Mouse (Mus musculus): ENCODE measurements around the gene Ercc5. TPM values are rescaled to one million over a fixed set of nuclear protein-coding genes. Genes with fewer than 3 reads are reported as not detected.

Gene Ercc5
- polyA plus RNA-seq, 2 experiments = 4.7 to 5.4 TPM

GRCm38 (mm10) chr1:44167859-44168383, 20.4 kb downstream of the Ercc5 start:
- DNase-seq (ENCODE audit: low read depth in 3 of 3, low spot score in 3 of 3) (no peak), ATAC-seq (ENCODE audit: insufficient read depth) (no peak)
- peaks cover 15% of the 10 kb centered on the region for H3K36me3 ChIP-seq (replicated peaks; ENCODE audit: control insufficient read depth, insufficient read depth, low read depth)
- H3K4me1 ChIP-seq (replicated peaks; ENCODE audit: control insufficient read depth in 2 of 2, insufficient read depth in 2 of 2, low read length in 1 of 2) = no peaks in the 10 kb centered on the region
- no peaks in the 10 kb centered on the region for H3K9me3 ChIP-seq (ENCODE audit: control insufficient read depth, low read length)
- 77% methylated on average over 3 of the region's 3 CpGs for WGBS (ENCODE audit: insufficient replicate concordance)
- no peak overlapping the region for H3K9ac ChIP-seq (replicated peaks)
- no peaks in the 10 kb centered on the region for H3K27me3 ChIP-seq (ENCODE audit: control insufficient read depth, insufficient read depth, low read length)
- TF ChIP-seq EP300 (IDR thresholded peaks at IDR 0.05; ENCODE audit: low read depth) = no peak
- TF ChIP-seq CTCF (IDR thresholded peaks at IDR 0.05; ENCODE audit: low read depth) = peak; percentile 38; the same call in 1 of the 2 replicates
- no peak overlapping the region for H3K4me3 ChIP-seq (ENCODE audit: insufficient read depth in 1 of 2, low read depth in 2 of 2, low read length in 2 of 2)
- H3K4me2 ChIP-seq (ENCODE audit: low read depth) = no peak overlapping the region
- no peak overlapping the region for H3K27ac ChIP-seq

- WGBS (ENCODE audit: insufficient replicate concordance) = 78% methylated on average over 4 of the region's 4 CpGs
- no peak overlapping the region for H3K4me3 ChIP-seq (ENCODE audit: insufficient read depth in 1 of 2, low read depth in 2 of 2, low read length in 2 of 2)
- no peaks in the 10 kb centered on the region for H3K4me1 ChIP-seq (replicated peaks; ENCODE audit: control insufficient read depth in 2 of 2, insufficient read depth in 2 of 2, low read length in 1 of 2)
- no peak for ATAC-seq (ENCODE audit: insufficient read depth)
- no peak for DNase-seq (ENCODE audit: low read depth in 3 of 3, low spot score in 3 of 3)
- TF ChIP-seq EP300 (IDR thresholded peaks at IDR 0.05; ENCODE audit: low read depth) (no peak), CTCF (IDR thresholded peaks at IDR 0.05; ENCODE audit: low read depth) (no peak)
- H3K27me3 ChIP-seq (ENCODE audit: control insufficient read depth, insufficient read depth, low read length) = no peaks in the 10 kb centered on the region
- no peak overlapping the region for H3K4me2 ChIP-seq (ENCODE audit: low read depth)
- peaks cover 7% of the 10 kb centered on the region for H3K36me3 ChIP-seq (replicated peaks; ENCODE audit: control insufficient read depth, insufficient read depth, low read depth)
- no peak overlapping the region for H3K9ac ChIP-seq (replicated peaks)
- H3K27ac ChIP-seq = no peak overlapping the region
- no peaks in the 10 kb centered on the region for H3K9me3 ChIP-seq (ENCODE audit: control insufficient read depth, low read length)
Observed at GRCm38 (mm10) chr1:44172656-44173055, 25.1 kb downstream of the Ercc5 start.

- DNase-seq (ENCODE audit: low read depth in 3 of 3, low spot score in 3 of 3) = no peak
- H3K4me3 ChIP-seq (ENCODE audit: insufficient read depth in 1 of 2, low read depth in 2 of 2, low read length in 2 of 2) = no peak overlapping the region
- WGBS (ENCODE audit: insufficient replicate concordance) = 79% methylated on average over 8 of the region's 8 CpGs
- no peaks in the 10 kb centered on the region for H3K9me3 ChIP-seq (ENCODE audit: control insufficient read depth, low read length)
- H3K27ac ChIP-seq = no peak overlapping the region
- TF ChIP-seq EP300 (IDR thresholded peaks at IDR 0.05; ENCODE audit: low read depth) = no peak
- peak; percentile 56 for TF ChIP-seq CTCF (IDR thresholded peaks at IDR 0.05; ENCODE audit: low read depth)
- H3K36me3 ChIP-seq (replicated peaks; ENCODE audit: control insufficient read depth, insufficient read depth, low read depth) = peaks cover 7% of the 10 kb centered on the region
- no peaks in the 10 kb centered on the region for H3K27me3 ChIP-seq (ENCODE audit: control insufficient read depth, insufficient read depth, low read length)
- no peak overlapping the region for H3K4me2 ChIP-seq (ENCODE audit: low read depth)
- H3K9ac ChIP-seq (replicated peaks) = no peak overlapping the region
- ATAC-seq (ENCODE audit: insufficient read depth) = no peak
- H3K4me1 ChIP-seq (replicated peaks; ENCODE audit: control insufficient read depth in 2 of 2, insufficient read depth in 2 of 2, low read length in 1 of 2) = no peaks in the 10 kb centered on the region
Observed at GRCm38 (mm10) chr1:44173903-44174302, 26.4 kb downstream of the Ercc5 start.

- no peak for DNase-seq (ENCODE audit: low read depth in 3 of 3, low spot score in 3 of 3)
- no peaks in the 10 kb centered on the region for H3K27me3 ChIP-seq (ENCODE audit: control insufficient read depth, insufficient read depth, low read length)
- H3K36me3 ChIP-seq (replicated peaks; ENCODE audit: control insufficient read depth, insufficient read depth, low read depth) = peaks cover 7% of the 10 kb centered on the region
- no peak for ATAC-seq (ENCODE audit: insufficient read depth)
- H3K9me3 ChIP-seq (ENCODE audit: control insufficient read depth, low read length) = no peaks in the 10 kb centered on the region
- H3K4me2 ChIP-seq (ENCODE audit: low read depth) = no peak overlapping the region
- 79% methylated on average over 5 of the region's 5 CpGs for WGBS (ENCODE audit: insufficient replicate concordance)
- H3K27ac ChIP-seq = no peak overlapping the region
- TF ChIP-seq CTCF (IDR thresholded peaks at IDR 0.05; ENCODE audit: low read depth) = no peak
- TF ChIP-seq EP300 (IDR thresholded peaks at IDR 0.05; ENCODE audit: low read depth) = no peak
- H3K4me3 ChIP-seq (ENCODE audit: insufficient read depth in 1 of 2, low read depth in 2 of 2, low read length in 2 of 2) = no peak overlapping the region
- H3K4me1 ChIP-seq (replicated peaks; ENCODE audit: control insufficient read depth in 2 of 2, insufficient read depth in 2 of 2, low read length in 1 of 2) = no peaks in the 10 kb centered on the region
- no peak overlapping the region for H3K9ac ChIP-seq (replicated peaks)
Observed at GRCm38 (mm10) chr1:44178086-44178485, 30.5 kb downstream of the Ercc5 start.

GRCm38 (mm10) chr1:44186396-44186795, 38.9 kb downstream of the Ercc5 start:
- ATAC-seq (ENCODE audit: insufficient read depth) (no peak), DNase-seq (ENCODE audit: low read depth in 3 of 3, low spot score in 3 of 3) (no peak)
- no peaks in the 10 kb centered on the region for H3K9me3 ChIP-seq (ENCODE audit: control insufficient read depth, low read length)
- no peak overlapping the region for H3K9ac ChIP-seq (replicated peaks)
- no peak overlapping the region for H3K4me3 ChIP-seq (ENCODE audit: insufficient read depth in 1 of 2, low read depth in 2 of 2, low read length in 2 of 2)
- H3K36me3 ChIP-seq (replicated peaks; ENCODE audit: control insufficient read depth, insufficient read depth, low read depth) = no peaks in the 10 kb centered on the region
- no peak overlapping the region for H3K4me2 ChIP-seq (ENCODE audit: low read depth)
- no peaks in the 10 kb centered on the region for H3K27me3 ChIP-seq (ENCODE audit: control insufficient read depth, insufficient read depth, low read length)
- H3K4me1 ChIP-seq (replicated peaks; ENCODE audit: control insufficient read depth in 2 of 2, insufficient read depth in 2 of 2, low read length in 1 of 2) = no peaks in the 10 kb centered on the region
- no peak overlapping the region for H3K27ac ChIP-seq
- TF ChIP-seq CTCF (IDR thresholded peaks at IDR 0.05; ENCODE audit: low read depth) = no peak
- TF ChIP-seq EP300 (IDR thresholded peaks at IDR 0.05; ENCODE audit: low read depth) = no peak

Measured in liver, embryonic 14.5 days (tissue).